Mouse (Mus musculus): ENCODE measurements around the gene Mcrs1.

Mcrs1 gene

GRCm38 (mm10) chr15:99213183-99213582 is 38.6 kb downstream of the Mcrs1 start:
- DNase-seq (ENCODE audit: low read depth, low spot score): no peak

- DNase-seq (ENCODE audit: low read depth, low spot score): no peak
Measured at GRCm38 (mm10) chr15:99205959-99206358, 45.8 kb downstream of the Mcrs1 start.

- peak; percentile 69 for DNase-seq (ENCODE audit: low read depth, low spot score)
Measured at GRCm38 (mm10) chr15:99198761-99199160, 53.0 kb downstream of the Mcrs1 start.

GRCm38 (mm10) chr15:99195043-99195442 is 56.7 kb downstream of the Mcrs1 start:
- no peak for DNase-seq (ENCODE audit: low read depth, low spot score)

DNA sequence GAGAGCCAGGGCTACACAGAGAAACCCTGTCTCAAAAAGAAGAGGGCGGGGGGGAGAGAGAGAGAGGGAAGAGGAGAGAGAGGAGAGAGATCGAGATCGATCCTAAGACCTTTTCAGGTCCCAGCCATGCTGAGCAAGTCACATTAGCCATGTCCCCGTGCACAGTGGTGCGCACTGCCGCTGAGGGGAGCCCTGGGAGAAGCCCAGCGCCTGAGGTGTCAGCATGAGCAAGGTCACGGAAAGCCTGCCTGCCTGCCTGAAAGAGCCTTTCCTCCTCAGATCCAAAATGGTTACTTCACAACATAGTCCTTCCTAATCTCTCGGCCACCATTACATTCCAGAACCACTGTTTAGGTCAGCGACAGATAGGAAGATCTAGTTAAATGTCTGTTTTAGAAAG is 57.4 kb downstream of the Mcrs1 start:
- DNase-seq (ENCODE audit: low read depth, low spot score): no peak

Data from 3T3-L1 (cell line).